Mouse (Mus musculus) midbrain, embryonic 14.5 days (tissue): ENCODE measurements at regions not wholly inside any gene's neighbourhood (a gene's known extent, or its start where the extent isn't known, plus 50 kb on each side); places are given as distances from the start of the nearest gene placed in this dataset.
A peak's percentile ranks its signal among the peaks of the same experiment; 100 is the strongest.
"Not testable (repeated sequence)": the region's sequence is repeated elsewhere in the genome, so short reads cannot be mapped to it uniquely, and the experiment has no call there.

Experiments
- ATAC-seq: fragments of 200-750 bp; cut with Nextera tagmentation; 2 replicates; pipeline ENCODE4 v1.8.0; 2017; ENCODE audit warnings: moderate number of reproducible peaks, moderate library complexity; ENCODE audit not compliant: low FRiP score, low TSS enrichment
- DNase-seq: peaks from one replicate; pipeline ENCODE4 v3.0.0-alpha.2; 2015
- H3K27ac ChIP-seq: fragments of 300-500 bp; sonication (generic); replicated peaks from 2 replicates; pipeline ENCODE4 v1.5.1; 2014; ENCODE audit warnings: mild to moderate bottlenecking, low read depth, low read length, moderate library complexity
- H3K27me3 ChIP-seq: fragments of 300-500 bp; sonication (generic); 2 replicates; pipeline ENCODE4 v1.6.1; 2014; ENCODE audit warnings: low read length, control low read depth, mixed read lengths; ENCODE audit not compliant: control insufficient read depth, insufficient read depth
- H3K36me3 ChIP-seq: fragments of 300-500 bp; sonication (generic); 2 replicates; pipeline ENCODE4 v1.6.1; 2014; ENCODE audit warnings: low read length, control low read depth; ENCODE audit not compliant: control insufficient read depth, insufficient read depth
- H3K4me1 ChIP-seq: fragments of 300-500 bp; sonication (generic); 2 replicates; pipeline ENCODE4 v1.6.1; 2014; ENCODE audit warnings: mild to moderate bottlenecking, antibody characterized with exemption, low read length, control low read depth; ENCODE audit not compliant: control insufficient read depth, insufficient read depth
- H3K4me2 ChIP-seq: fragments of 300-500 bp; sonication (generic); 2 replicates; pipeline ENCODE4 v1.6.1; 2014; ENCODE audit warnings: mild to moderate bottlenecking, low read length, moderate library complexity
- H3K4me3 ChIP-seq: fragments of 300-500 bp; sonication (generic); replicated peaks from 2 replicates; pipeline ENCODE4 v1.5.1; 2014; ENCODE audit warnings: low read depth, low read length
- H3K9ac ChIP-seq: fragments of 300-500 bp; sonication (generic); replicated peaks from 2 replicates; pipeline ENCODE4 v1.6.1; 2014; ENCODE audit warnings: mild to moderate bottlenecking, low read length, moderate library complexity
- H3K9me3 ChIP-seq: fragments of 300-500 bp; sonication (generic); 2 replicates; pipeline ENCODE4 v1.6.1; 2016; ENCODE audit warnings: low read length, control low read depth, mixed read lengths; ENCODE audit not compliant: control insufficient read depth
- WGBS: fragments of 180-500 bp; shearing (Covaris S2); extraction: QIAGEN DNeasy Blood & Tissue Kit; methylation state at CpG from one replicate; pipeline ENCODE4 v1.1.7; 2014; 5-methylcytosine and 5-hydroxymethylcytosine counted together

GRCm38 (mm10) chr13:79765437-79765838 lies 1117.7 kb upstream of the Arrdc3 start:
- no peak overlapping the region for H3K27ac ChIP-seq
- H3K9me3 ChIP-seq = no peaks in the 10 kb centered on the region
- H3K9ac ChIP-seq = no peak overlapping the region
- no peaks in the 10 kb centered on the region for H3K36me3 ChIP-seq
- ATAC-seq = no peak
- DNase-seq = no peak
- no peak overlapping the region for H3K4me2 ChIP-seq
- WGBS = 20% methylated on average over 4 of the region's 4 CpGs
- H3K4me3 ChIP-seq = no peak overlapping the region
- peaks cover 4% of the 10 kb centered on the region; the same call in 1 of the 2 replicates for H3K4me1 ChIP-seq
- no peaks in the 10 kb centered on the region for H3K27me3 ChIP-seq

- DNase-seq = no peak
- H3K9me3 ChIP-seq = no peaks in the 10 kb centered on the region
- no peak overlapping the region for H3K27ac ChIP-seq
- H3K9ac ChIP-seq = no peak overlapping the region
- no peaks in the 10 kb centered on the region for H3K4me1 ChIP-seq
- H3K27me3 ChIP-seq = no peaks in the 10 kb centered on the region
- no peak overlapping the region for H3K4me2 ChIP-seq
- H3K36me3 ChIP-seq = no peaks in the 10 kb centered on the region
- H3K4me3 ChIP-seq = no peak overlapping the region
- ATAC-seq = no peak
- WGBS = 92% methylated on average over 1 of the region's 1 CpGs
These were observed 1098.1 kb upstream of the Arrdc3 start for GRCm38 (mm10) chr13:79784991-79785666.

- 88% methylated on average over 2 of the region's 2 CpGs for WGBS
- Histone ChIP-seq H3K4me1 (no peaks in the 10 kb centered on the region), H3K36me3 (no peaks in the 10 kb centered on the region), H3K27me3 (no peaks in the 10 kb centered on the region), H3K9ac (no peak overlapping the region), H3K9me3 (no peaks in the 10 kb centered on the region), H3K4me2 (no peak overlapping the region), H3K27ac (no peak overlapping the region), H3K4me3 (no peak overlapping the region)
- DNase-seq = no peak
- peak; percentile 53; the same call in 1 of the 2 replicates for ATAC-seq
These were observed 1081.6 kb upstream of the Arrdc3 start for GRCm38 (mm10) chr13:79801591-79801990.

- no peak overlapping the region for H3K4me3 ChIP-seq
- H3K36me3 ChIP-seq = no peaks in the 10 kb centered on the region
- 44% methylated on average over 1 of the region's 1 CpGs for WGBS
- DNase-seq (no peak), ATAC-seq (no peak)
- no peaks in the 10 kb centered on the region for H3K4me1 ChIP-seq
- H3K4me2 ChIP-seq = no peak overlapping the region
- H3K9me3 ChIP-seq = no peaks in the 10 kb centered on the region
- H3K9ac ChIP-seq = no peak overlapping the region
- no peak overlapping the region for H3K27ac ChIP-seq
- no peaks in the 10 kb centered on the region for H3K27me3 ChIP-seq
These were observed 1047.6 kb upstream of the Arrdc3 start for GRCm38 (mm10) chr13:79835592-79835991.

GRCm38 (mm10) chr13:79844800-79845199 lies 1038.4 kb upstream of the Arrdc3 start:
- ATAC-seq (no peak), DNase-seq (peak; percentile 73)
- H3K4me1 ChIP-seq = no peaks in the 10 kb centered on the region
- no peak overlapping the region for H3K4me3 ChIP-seq
- H3K27me3 ChIP-seq = no peaks in the 10 kb centered on the region
- no peak overlapping the region for H3K4me2 ChIP-seq
- no peak overlapping the region for H3K9ac ChIP-seq
- whole genome bisulfite sequencing = 63% methylated on average over 2 of the region's 2 CpGs
- H3K9me3 ChIP-seq = no peaks in the 10 kb centered on the region
- no peak overlapping the region for H3K27ac ChIP-seq
- no peaks in the 10 kb centered on the region for H3K36me3 ChIP-seq

GRCm38 (mm10) chr13:79867501-79867900 lies 1015.7 kb upstream of the Arrdc3 start:
- H3K4me2 ChIP-seq, H3K27ac ChIP-seq, H3K36me3 ChIP-seq, DNase-seq, H3K27me3 ChIP-seq, H3K4me1 ChIP-seq, H3K4me3 ChIP-seq, H3K9ac ChIP-seq, H3K9me3 ChIP-seq, ATAC-seq: not testable (repeated sequence)
- WGBS = 62% methylated on average over 1 of the region's 1 CpGs

- H3K4me1 ChIP-seq = no peaks in the 10 kb centered on the region
- no peak overlapping the region for H3K9ac ChIP-seq
- no peak overlapping the region for H3K4me3 ChIP-seq
- no peaks in the 10 kb centered on the region for H3K36me3 ChIP-seq
- 77% methylated on average over 2 of the region's 2 CpGs for whole genome bisulfite sequencing
- ATAC-seq (no peak), DNase-seq (no peak)
- peaks cover 4% of the 10 kb centered on the region; the same call in 1 of the 2 replicates for H3K9me3 ChIP-seq
- no peak overlapping the region for H3K4me2 ChIP-seq
- no peak overlapping the region for H3K27ac ChIP-seq
- H3K27me3 ChIP-seq = no peaks in the 10 kb centered on the region
These were observed 1014.5 kb upstream of the Arrdc3 start for GRCm38 (mm10) chr13:79868481-79869225.

GRCm38 (mm10) chr13:79880136-79880535 lies 1003.0 kb upstream of the Arrdc3 start:
- Histone ChIP-seq H3K27ac (no peak overlapping the region), H3K9me3 (no peaks in the 10 kb centered on the region), H3K27me3 (no peaks in the 10 kb centered on the region), H3K9ac (no peak overlapping the region), H3K36me3 (no peaks in the 10 kb centered on the region), H3K4me3 (no peak overlapping the region), H3K4me1 (no peaks in the 10 kb centered on the region), H3K4me2 (no peak overlapping the region)
- DNase-seq (no peak), ATAC-seq (no peak)
- WGBS = 97% methylated on average over 1 of the region's 1 CpGs

- Histone ChIP-seq H3K27ac (no peak overlapping the region), H3K9ac (no peak overlapping the region), H3K9me3 (no peaks in the 10 kb centered on the region), H3K27me3 (no peaks in the 10 kb centered on the region), H3K4me1 (no peaks in the 10 kb centered on the region), H3K36me3 (no peaks in the 10 kb centered on the region), H3K4me3 (no peak overlapping the region), H3K4me2 (no peak overlapping the region)
- no peak for ATAC-seq
- DNase-seq = no peak
These were observed 997.2 kb upstream of the Arrdc3 start for GRCm38 (mm10) chr13:79885959-79886358.
